Mouse (Mus musculus) limb, embryonic 13.5 days (tissue): Measurements from ENCODE around the gene Mrps23. TPM values are rescaled to one million over a fixed set of nuclear protein-coding genes. Genes with fewer than 3 reads are reported as not detected.

ENCODE experiments used
- ATAC-seq: fragments of 200-750 bp; cut with Nextera tagmentation; 2 replicates; pipeline ENCODE4 v1.8.0; 2017; ENCODE audit warnings: low read depth, moderate number of reproducible peaks, moderate TSS enrichment; ENCODE audit not compliant: low FRiP score
- H3K27ac ChIP-seq: fragments of 300-500 bp; sonication (generic); 2 replicates; pipeline ENCODE4 v1.5.1; 2015; ENCODE audit warnings: inconsistent platforms, mild to moderate bottlenecking, moderate library complexity
- H3K27me3 ChIP-seq: fragments of 300-500 bp; sonication (generic); 2 replicates; pipeline ENCODE4 v1.6.1; 2015; ENCODE audit warnings: mild to moderate bottlenecking, inconsistent platforms
- H3K36me3 ChIP-seq: fragments of 300-500 bp; sonication (generic); 2 replicates; pipeline ENCODE4 v1.6.1; 2015; ENCODE audit warnings: inconsistent platforms, mild to moderate bottlenecking, moderate library complexity
- H3K4me1 ChIP-seq: fragments of 300-500 bp; sonication (generic); 2 replicates; pipeline ENCODE4 v1.6.1; 2015; ENCODE audit warnings: inconsistent platforms
- H3K4me2 ChIP-seq: fragments of 300-500 bp; sonication (generic); replicated peaks from 2 replicates; pipeline ENCODE4 v1.6.1; 2015; ENCODE audit warnings: inconsistent platforms, mild to moderate bottlenecking, moderate library complexity
- H3K4me3 ChIP-seq: fragments of 300-500 bp; sonication (generic); 2 replicates; pipeline ENCODE4 v1.5.1; 2015; ENCODE audit warnings: moderate library complexity, mild to moderate bottlenecking, inconsistent platforms
- H3K9ac ChIP-seq: fragments of 300-500 bp; sonication (generic); 2 replicates; pipeline ENCODE4 v1.6.1; 2015; ENCODE audit warnings: mild to moderate bottlenecking, inconsistent platforms
- H3K9me3 ChIP-seq: fragments of 300-500 bp; sonication (generic); 2 replicates; pipeline ENCODE4 v1.6.1; 2016; ENCODE audit warnings: inconsistent platforms
- WGBS: fragments of 180-500 bp; shearing (Covaris S2); methylation state at CpG from one replicate; pipeline ENCODE4 v1.1.7; 2015; 5-methylcytosine and 5-hydroxymethylcytosine counted together
- polyA plus RNA-seq: library from polyadenylated mRNA; unstranded; fragments of >200 nt; fragmentation: Nextera tagmentation; extraction: Ambion mirVana; gene quantifications from 2 replicates; pipeline ENCODE4 v1.2.1, GENCODE M21; 2015

Gene Mrps23
- polyA plus RNA-seq, 1 experiment from 2014 or later: 54.8 TPM

DNA sequence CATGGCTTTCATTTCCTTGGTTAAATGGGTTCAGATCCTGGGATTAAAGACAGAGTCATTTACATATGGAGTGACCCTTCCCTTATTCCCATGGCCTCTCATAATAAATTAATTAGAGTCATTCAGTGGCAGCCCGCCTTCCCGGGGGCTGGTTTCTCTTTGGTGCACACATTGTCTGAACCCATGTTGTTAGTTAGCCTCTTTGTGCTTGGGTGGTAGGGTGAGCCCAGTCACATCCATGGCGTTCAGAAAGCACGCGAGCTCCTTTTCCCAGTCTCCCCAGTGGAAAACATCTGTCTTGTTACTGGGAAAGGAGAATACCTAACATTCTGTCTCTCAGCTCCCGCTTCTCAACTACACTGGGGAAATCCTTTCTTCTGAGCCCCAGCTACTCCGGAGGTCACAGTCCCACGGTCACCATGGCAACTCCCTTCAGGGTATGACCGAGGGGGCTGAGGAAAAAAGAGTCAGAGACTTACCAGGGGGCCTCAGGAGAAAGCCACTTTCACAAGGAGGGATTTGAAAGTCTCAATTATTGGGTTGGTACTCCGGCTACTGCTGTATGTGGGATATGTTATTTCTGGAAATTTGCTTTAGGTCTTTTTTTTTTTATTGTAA is 36.7 kb downstream of the Mrps23 start:
- peak overlapping the region; percentile 34 for H3K4me2 ChIP-seq
- 0 out of 2 replicates have a peak, but pooled peaks have one; percentile 48 for ATAC-seq
- 9% methylated on average over 10 of the region's 10 CpGs for WGBS

DNA sequence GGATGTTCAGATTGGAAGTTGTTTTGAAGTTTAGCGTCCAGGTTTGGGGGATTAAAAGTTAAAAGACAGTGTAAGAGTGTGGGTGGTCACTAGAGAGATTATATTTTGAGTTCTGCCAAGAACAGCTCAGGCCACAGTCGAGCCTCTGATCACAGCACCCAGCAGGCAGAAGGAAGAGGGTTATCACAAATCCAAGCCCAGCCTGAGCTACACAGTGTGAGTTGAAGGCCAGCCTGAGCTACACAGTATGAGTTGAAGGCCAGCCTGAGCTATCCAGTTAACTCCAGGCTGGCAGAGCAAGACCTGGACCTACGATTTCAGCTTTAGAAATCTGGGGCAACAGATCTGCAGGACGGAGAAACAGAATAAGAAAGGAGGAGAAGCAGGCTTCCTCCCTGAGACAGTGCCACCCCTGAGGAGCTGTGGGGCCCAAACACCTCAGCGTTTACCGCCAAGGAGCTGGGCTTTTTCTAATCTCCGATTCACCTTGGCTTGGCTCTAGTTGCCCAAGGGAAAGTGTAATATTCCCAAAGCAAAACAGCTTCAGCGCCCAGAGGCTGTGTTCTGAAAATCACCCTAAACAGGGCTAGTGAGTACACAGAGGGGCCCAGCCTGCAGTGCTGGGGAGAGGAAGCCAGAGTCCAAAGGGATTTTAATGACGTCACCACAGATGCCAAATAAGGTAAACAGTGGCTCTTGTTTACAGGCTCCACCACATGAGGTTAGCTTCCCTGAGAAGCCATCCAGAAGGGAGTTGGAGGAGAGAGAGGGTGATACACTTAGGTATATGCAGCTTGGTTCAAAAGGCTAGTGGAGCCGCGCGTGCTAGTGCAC is 37.5 kb downstream of the Mrps23 start:
- Histone ChIP-seq H3K4me1 (peaks cover 21% of the 10 kb centered on the region), H3K9me3 (no peaks in the 10 kb centered on the region), H3K9ac (no peak overlapping the region), H3K4me3 (no peak overlapping the region), H3K36me3 (no peaks in the 10 kb centered on the region), H3K27ac (no peak overlapping the region; the same call in 1 of the 2 replicates), H3K27me3 (no peaks in the 10 kb centered on the region), H3K4me2 (no peak overlapping the region)
- peak; percentile 15; the same call in 1 of the 2 replicates for ATAC-seq
- 42% methylated on average over 12 of the region's 12 CpGs for WGBS

More for the DNA sequence above, 36.7 kb downstream of the Mrps23 start:
- no peak overlapping the region for H3K9ac ChIP-seq
- no peaks in the 10 kb centered on the region for H3K27me3 ChIP-seq
- H3K4me1 ChIP-seq: peaks cover 27% of the 10 kb centered on the region
- no peaks in the 10 kb centered on the region for H3K9me3 ChIP-seq
- no peaks in the 10 kb centered on the region for H3K36me3 ChIP-seq
- H3K27ac ChIP-seq: peak overlapping the region; percentile 63
- no peak overlapping the region for H3K4me3 ChIP-seq

- WGBS: 73% methylated on average over 14 of the region's 14 CpGs
- Histone ChIP-seq H3K4me2 (no peak overlapping the region), H3K4me3 (no peak overlapping the region), H3K27ac (no peak overlapping the region), H3K4me1 (peaks cover 24% of the 10 kb centered on the region), H3K27me3 (0 out of 2 replicates have a peak, but pooled peaks cover under 1% of the 10 kb centered on the region), H3K9me3 (no peaks in the 10 kb centered on the region), H3K9ac (no peak overlapping the region), H3K36me3 (no peaks in the 10 kb centered on the region)
- no peak for ATAC-seq
Measured at GRCm38 (mm10) chr11:88245581-88246170, 41.5 kb downstream of the Mrps23 start.

- H3K36me3 ChIP-seq: no peaks in the 10 kb centered on the region
- H3K4me2 ChIP-seq: no peak overlapping the region
- no peak overlapping the region for H3K9ac ChIP-seq
- peaks cover 14% of the 10 kb centered on the region; the same call in 1 of the 2 replicates for H3K27me3 ChIP-seq
- no peak overlapping the region for H3K27ac ChIP-seq
- no peaks in the 10 kb centered on the region for H3K9me3 ChIP-seq
- no peak overlapping the region for H3K4me3 ChIP-seq
- WGBS: 64% methylated on average over 5 of the region's 5 CpGs
- peaks cover 26% of the 10 kb centered on the region for H3K4me1 ChIP-seq
- ATAC-seq: no peak
Measured at GRCm38 (mm10) chr11:88248636-88249035, 44.4 kb downstream of the Mrps23 start.

DNA sequence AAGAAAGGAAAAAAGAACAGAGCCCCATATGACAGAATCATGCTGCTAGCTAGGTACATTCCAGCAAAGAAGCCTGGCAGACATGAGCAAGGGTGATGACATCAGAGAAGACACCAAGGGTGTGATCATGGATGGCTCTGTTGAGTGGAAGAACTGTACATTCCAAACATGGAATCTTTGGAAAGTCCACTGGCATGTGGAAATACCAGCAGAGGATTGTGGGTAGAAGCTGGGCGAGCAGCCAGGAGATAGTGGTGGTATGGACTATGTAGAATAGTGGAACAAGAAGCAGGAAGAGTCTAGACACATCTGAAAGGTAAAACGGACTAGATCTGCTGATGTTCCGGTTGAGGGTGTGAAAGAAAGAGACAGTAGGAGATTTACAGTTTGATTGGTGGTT is 46.4 kb downstream of the Mrps23 start:
- Histone ChIP-seq H3K27ac (no peak overlapping the region), H3K9me3 (no peaks in the 10 kb centered on the region), H3K27me3 (peaks cover 14% of the 10 kb centered on the region; the same call in 1 of the 2 replicates), H3K36me3 (no peaks in the 10 kb centered on the region), H3K9ac (no peak overlapping the region), H3K4me1 (peaks cover 26% of the 10 kb centered on the region), H3K4me2 (no peak overlapping the region), H3K4me3 (no peak overlapping the region)
- WGBS: 78% methylated on average over 3 of the region's 3 CpGs
- no peak for ATAC-seq

DNA sequence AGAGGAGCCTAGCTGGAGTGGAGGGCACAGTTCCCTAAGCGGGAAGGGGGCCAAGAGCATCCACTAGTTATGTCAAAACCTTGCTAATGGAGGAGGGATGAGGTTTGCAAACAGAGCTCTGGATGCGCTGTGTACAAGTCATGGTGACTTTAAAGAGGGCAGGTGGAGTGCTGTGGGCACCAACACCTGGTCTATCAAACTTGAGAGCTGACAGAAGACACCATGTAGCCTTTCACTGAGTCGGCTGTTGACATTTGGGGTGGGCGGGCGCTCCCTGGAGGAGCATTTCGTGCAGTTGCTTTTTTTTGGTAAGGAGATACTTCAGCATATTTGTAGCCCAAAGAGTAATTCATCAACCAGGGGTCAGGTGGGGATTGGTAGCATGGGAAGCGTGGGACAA is 47.1 kb downstream of the Mrps23 start:
- H3K4me1 ChIP-seq: peaks cover 26% of the 10 kb centered on the region
- peaks cover 14% of the 10 kb centered on the region; the same call in 1 of the 2 replicates for H3K27me3 ChIP-seq
- H3K4me2 ChIP-seq: no peak overlapping the region
- H3K27ac ChIP-seq: no peak overlapping the region
- no peak for ATAC-seq
- WGBS: 78% methylated on average over 7 of the region's 7 CpGs
- no peaks in the 10 kb centered on the region for H3K9me3 ChIP-seq
- H3K4me3 ChIP-seq: no peak overlapping the region
- no peak overlapping the region for H3K9ac ChIP-seq
- no peaks in the 10 kb centered on the region for H3K36me3 ChIP-seq

- Histone ChIP-seq H3K4me2 (peak overlapping the region; percentile 56), H3K4me3 (peak overlapping the region; percentile 22), H3K27ac (no peak overlapping the region), H3K36me3 (no peaks in the 10 kb centered on the region), H3K9me3 (no peaks in the 10 kb centered on the region), H3K4me1 (peaks cover 26% of the 10 kb centered on the region), H3K9ac (no peak overlapping the region), H3K27me3 (peaks cover 14% of the 10 kb centered on the region; the same call in 1 of the 2 replicates)
- ATAC-seq: peak; percentile 85; the same call in 1 of the 2 replicates
- 17% methylated on average over 22 of the region's 22 CpGs for WGBS
Measured at GRCm38 (mm10) chr11:88251972-88252766, 48.0 kb downstream of the Mrps23 start.

DNA sequence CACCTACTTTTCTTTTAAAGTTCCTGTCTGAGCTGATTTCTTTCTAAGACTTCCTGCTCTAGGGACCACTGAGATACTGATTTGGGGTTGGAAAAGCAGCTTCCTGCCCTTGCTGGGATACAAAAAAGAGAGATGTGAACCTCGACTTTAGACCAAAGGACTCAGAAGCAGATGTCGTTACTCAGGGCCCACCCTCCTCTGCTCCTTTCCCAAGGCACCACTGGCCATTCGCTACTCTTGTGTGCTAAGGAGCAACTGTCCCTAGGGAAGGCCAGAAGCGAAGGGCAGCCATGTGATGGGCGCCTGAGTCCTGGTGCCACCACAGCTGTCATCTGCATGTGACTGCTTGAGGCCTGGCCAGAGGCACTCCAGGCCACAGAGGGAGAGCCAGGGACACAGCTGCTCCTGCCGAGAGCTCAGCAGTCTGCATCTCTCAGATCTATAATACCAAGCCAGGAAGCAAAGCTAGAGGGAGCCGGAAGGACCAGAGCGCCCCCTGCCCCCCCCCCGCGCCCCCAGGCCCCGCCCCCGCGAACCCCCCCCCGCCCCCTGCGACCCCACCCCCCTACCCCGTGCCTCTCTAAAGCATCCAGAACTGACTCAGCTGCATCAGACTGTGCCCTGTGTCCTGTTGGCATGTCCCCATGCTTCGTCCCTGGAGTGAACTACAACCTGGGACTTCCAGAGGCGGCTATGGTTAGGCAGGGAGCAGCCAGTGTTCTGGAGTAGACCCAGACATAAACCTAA is 48.8 kb downstream of the Mrps23 start:
- Histone ChIP-seq H3K36me3 (no peaks in the 10 kb centered on the region), H3K9me3 (no peaks in the 10 kb centered on the region), H3K4me2 (no peak overlapping the region), H3K27ac (no peak overlapping the region; the same call in 1 of the 2 replicates), H3K9ac (peak overlapping the region; percentile 51; the same call in 1 of the 2 replicates), H3K27me3 (peaks cover 14% of the 10 kb centered on the region; the same call in 1 of the 2 replicates), H3K4me1 (peaks cover 26% of the 10 kb centered on the region), H3K4me3 (no peak overlapping the region)
- ATAC-seq: 0 out of 2 replicates have a peak, but pooled peaks have one; percentile 51
- 27% methylated on average over 9 of the region's 18 CpGs for WGBS

DNA sequence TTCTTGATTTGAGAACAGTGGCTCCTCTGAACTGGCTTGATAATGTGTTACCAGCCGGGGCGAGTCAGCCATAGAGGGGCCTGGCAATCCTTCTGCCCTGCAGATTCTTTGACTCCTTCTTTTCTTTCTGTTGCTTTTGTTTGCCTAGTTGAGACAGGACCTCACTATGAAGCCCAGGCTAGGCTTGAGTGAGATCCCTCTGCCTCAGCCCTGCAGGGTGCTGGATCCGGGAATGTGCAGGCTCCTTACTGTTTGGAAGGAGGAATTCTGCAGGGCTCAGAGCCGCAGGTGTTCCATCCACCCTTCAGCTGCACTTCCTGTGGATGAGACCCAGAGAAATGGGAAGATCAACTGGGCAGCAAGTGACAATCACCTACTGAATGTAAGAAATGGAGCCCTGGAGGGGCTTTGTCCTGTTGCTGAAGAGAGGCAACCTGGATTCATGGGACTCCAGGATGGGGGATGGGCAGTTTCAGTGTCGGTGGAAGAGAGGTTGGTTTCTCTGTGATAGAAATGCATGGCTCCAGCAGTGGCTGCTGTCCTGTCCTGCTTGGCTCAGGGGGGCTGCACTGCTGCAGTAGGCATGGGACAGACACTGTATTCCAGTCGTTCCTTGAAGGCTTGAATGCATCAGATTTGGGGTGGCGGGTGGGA is 49.5 kb downstream of the Mrps23 start:
- WGBS: 46% methylated on average over 7 of the region's 7 CpGs
- Histone ChIP-seq H3K4me1 (peaks cover 26% of the 10 kb centered on the region), H3K27ac (no peak overlapping the region), H3K4me3 (no peak overlapping the region), H3K9me3 (peaks cover 5% of the 10 kb centered on the region; the same call in 1 of the 2 replicates), H3K36me3 (no peaks in the 10 kb centered on the region), H3K4me2 (no peak overlapping the region), H3K9ac (no peak overlapping the region), H3K27me3 (peaks cover 14% of the 10 kb centered on the region; the same call in 1 of the 2 replicates)
- ATAC-seq: no peak

GRCm38 (mm10) chr11:88257700-88258099 is 53.5 kb downstream of the Mrps23 start:
- Histone ChIP-seq H3K9me3 (peaks cover 11% of the 10 kb centered on the region; the same call in 1 of the 2 replicates), H3K4me1 (peaks cover 14% of the 10 kb centered on the region), H3K4me2 (no peak overlapping the region), H3K9ac (no peak overlapping the region), H3K27me3 (peaks cover 9% of the 10 kb centered on the region; the same call in 1 of the 2 replicates), H3K27ac (no peak overlapping the region), H3K4me3 (no peak overlapping the region), H3K36me3 (no peaks in the 10 kb centered on the region)
- WGBS: 55% methylated on average over 4 of the region's 4 CpGs
- ATAC-seq: no peak
